Mouse (Mus musculus) MEL (cell line): ENCODE results near the gene Serinc3. TPM values are rescaled to one million over a fixed set of nuclear protein-coding genes. Genes with fewer than 3 reads are reported as not detected.

Experiments
- DNase-seq: peaks from one replicate; pipeline ENCODE4 v3.0.0; 2011; ENCODE audit warnings: low read depth, low spot score
- H3K27ac ChIP-seq: 2 replicates; pipeline ENCODE4 v1.5.1; 2012; ENCODE audit warnings: low read depth, mild to moderate bottlenecking, control low read depth, low read length, moderate library complexity; ENCODE audit not compliant: control insufficient read depth
- H3K27me3 ChIP-seq, 2 experiments: fragments of 150-350 bp in 1 of 2; sonication (generic) in 1 of 2; 2 replicates each; pipeline ENCODE4 v1.6.1; 2012; ENCODE audit warnings: low read length in 2 of 2, mild to moderate bottlenecking in 2 of 2, improper control_type of control experiment in 1 of 2, moderate library complexity in 1 of 2; ENCODE audit not compliant: insufficient read depth in 2 of 2, control insufficient read depth in 1 of 2
- H3K36me3 ChIP-seq, 2 experiments: 2 replicates each; pipeline ENCODE4 v1.6.1; 2012 to 2014; ENCODE audit warnings: low read length in 2 of 2, improper control_type of control experiment in 1 of 2, inconsistent platforms in 1 of 2, mild to moderate bottlenecking in 1 of 2; ENCODE audit not compliant: insufficient read depth in 2 of 2, control insufficient read depth in 1 of 2
- H3K4me1 ChIP-seq, 2 experiments: fragments of 150-350 bp in 1 of 2; sonication (generic) in 1 of 2; 2 replicates each; pipeline ENCODE4 v1.6.1; 2012; ENCODE audit warnings: low read length in 2 of 2, improper control_type of control experiment in 1 of 2, mild to moderate bottlenecking in 1 of 2; ENCODE audit not compliant: insufficient read depth in 2 of 2, control insufficient read depth in 1 of 2
- H3K4me3 ChIP-seq, 2 experiments: fragments of 150-350 bp in 1 of 2; sonication (generic) in 1 of 2; 2 replicates each; pipeline ENCODE4 v1.5.1; 2012; ENCODE audit warnings: low read depth in 2 of 2, low read length in 2 of 2, mild to moderate bottlenecking in 2 of 2, moderate library complexity in 2 of 2, control low read depth in 1 of 2, improper control_type of control experiment in 1 of 2; ENCODE audit not compliant: control insufficient read depth in 1 of 2, insufficient read depth in 1 of 2
- H3K79me2 ChIP-seq: 2 replicates; pipeline ENCODE4 v1.6.1; 2012; ENCODE audit warnings: mild to moderate bottlenecking, low read length, moderate library complexity; ENCODE audit not compliant: control insufficient read depth, poor library complexity, insufficient read depth
- H3K9ac ChIP-seq: 2 replicates; pipeline ENCODE4 v1.6.1; 2012; ENCODE audit warnings: low read depth, mild to moderate bottlenecking, control low read depth, low read length, moderate library complexity; ENCODE audit not compliant: control insufficient read depth, poor library complexity, severe bottlenecking
- H3K9me3 ChIP-seq: fragments of 150-350 bp; sonication (generic); replicated peaks from 2 replicates; pipeline ENCODE4 v1.6.1; 2012; ENCODE audit warnings: mild to moderate bottlenecking, low read length, improper control_type of control experiment, moderate library complexity; ENCODE audit not compliant: insufficient read depth
- BHLHE40 ChIP-seq: IDR thresholded peaks from 2 replicates; pipeline ENCODE4 v1.6.1; 2012; ENCODE audit warnings: low read depth, mild to moderate bottlenecking, inconsistent platforms, low read length, improper control_type of control experiment, borderline replicate concordance
- CHD1 ChIP-seq: IDR thresholded peaks from 2 replicates; pipeline ENCODE4 v1.6.1; 2012; ENCODE audit warnings: low read depth, mild to moderate bottlenecking, inconsistent platforms, low read length, improper control_type of control experiment
- CHD2 ChIP-seq: IDR thresholded peaks from 2 replicates; pipeline ENCODE4 v1.6.1; 2011; ENCODE audit warnings: low read length, improper control_type of control experiment
- CTCF ChIP-seq, 3 experiments: IDR thresholded peaks in 2 of 3; conservative IDR thresholded peaks in 1 of 3; 2 replicates each; pipeline ENCODE4 v1.5.1; 2011 to 2012; ENCODE audit warnings: low read length in 3 of 3, low read depth in 2 of 3, mild to moderate bottlenecking in 2 of 3, improper control_type of control experiment in 1 of 3, inconsistent platforms in 1 of 3, mixed read lengths in 1 of 3, moderate library complexity in 1 of 3; ENCODE audit not compliant: control insufficient read depth in 1 of 3, insufficient read depth in 1 of 3, poor library complexity in 1 of 3, severe bottlenecking in 1 of 3
- ELF1 ChIP-seq: IDR thresholded peaks from 2 replicates; pipeline ENCODE4 v1.6.1; 2014; ENCODE audit warnings: low read depth, mild to moderate bottlenecking, inconsistent platforms, low read length, improper control_type of control experiment, moderate library complexity
- EP300 ChIP-seq, 2 experiments: IDR thresholded peaks; 2 replicates each; pipeline ENCODE4 v1.6.1; 2011; ENCODE audit warnings: improper control_type of control experiment in 2 of 2, low read length in 2 of 2, low read depth in 1 of 2, mild to moderate bottlenecking in 1 of 2
- ETS1 ChIP-seq: IDR thresholded peaks from 2 replicates; pipeline ENCODE4 v1.6.1; 2012; ENCODE audit warnings: low read depth, mild to moderate bottlenecking, inconsistent platforms, low read length, improper control_type of control experiment, moderate library complexity
- GABPA ChIP-seq: IDR thresholded peaks from 2 replicates; pipeline ENCODE4 v1.6.1; 2012; ENCODE audit warnings: low read depth, mild to moderate bottlenecking, inconsistent platforms, low read length, improper control_type of control experiment, moderate library complexity
- GATA1 ChIP-seq: IDR thresholded peaks from 2 replicates; pipeline ENCODE4 v1.6.1; 2011; ENCODE audit warnings: low read depth, low read length, improper control_type of control experiment
- HCFC1 ChIP-seq: IDR thresholded peaks from 2 replicates; pipeline ENCODE4 v1.6.1; 2012; ENCODE audit warnings: low read depth, mild to moderate bottlenecking, inconsistent platforms, low read length, improper control_type of control experiment, moderate library complexity
- JUND ChIP-seq: IDR thresholded peaks from 2 replicates; pipeline ENCODE4 v1.6.1; 2011; ENCODE audit warnings: low read depth, mild to moderate bottlenecking, improper control_type of control experiment, low read length
- KAT2A ChIP-seq: conservative IDR thresholded peaks from 2 replicates; pipeline ENCODE4 v1.6.1; 2012; ENCODE audit warnings: low read depth, low read length, improper control_type of control experiment, inconsistent platforms
- MAFK ChIP-seq: IDR thresholded peaks from 2 replicates; pipeline ENCODE4 v1.6.1; 2011; ENCODE audit warnings: low read depth, mild to moderate bottlenecking, low read length, improper control_type of control experiment, borderline replicate concordance
- MAX ChIP-seq: IDR thresholded peaks from 2 replicates; pipeline ENCODE4 v1.6.1; 2011; ENCODE audit warnings: low read length, improper control_type of control experiment
- MAZ ChIP-seq: IDR thresholded peaks from 2 replicates; pipeline ENCODE4 v1.6.1; 2012; ENCODE audit warnings: low read depth, mild to moderate bottlenecking, inconsistent platforms, low read length, improper control_type of control experiment
- MEF2A ChIP-seq: IDR thresholded peaks from 2 replicates; pipeline ENCODE4 v1.6.1; 2014; ENCODE audit warnings: low read depth, mild to moderate bottlenecking, inconsistent platforms, low read length, improper control_type of control experiment; ENCODE audit not compliant: poor library complexity, insufficient replicate concordance, severe bottlenecking; ENCODE audit errors: extremely low read depth
- MXI1 ChIP-seq: IDR thresholded peaks from 2 replicates; pipeline ENCODE4 v1.6.1; 2011; ENCODE audit warnings: mild to moderate bottlenecking, low read depth, low read length, improper control_type of control experiment
- MYB ChIP-seq: IDR thresholded peaks from 2 replicates; pipeline ENCODE4 v1.6.1; 2011; ENCODE audit warnings: mild to moderate bottlenecking, low read depth, low read length, improper control_type of control experiment
- MYC ChIP-seq: IDR thresholded peaks from 2 replicates; pipeline ENCODE4 v1.6.1; 2011; ENCODE audit warnings: low read depth, mild to moderate bottlenecking, low read length, improper control_type of control experiment, moderate library complexity
- NELFE ChIP-seq: IDR thresholded peaks from 2 replicates; pipeline ENCODE4 v1.6.1; 2011; ENCODE audit warnings: low read depth, low read length, improper control_type of control experiment
- NRF1 ChIP-seq: IDR thresholded peaks from 2 replicates; pipeline ENCODE4 v1.6.1; 2014; ENCODE audit warnings: low read depth, mild to moderate bottlenecking, inconsistent platforms, low read length, improper control_type of control experiment, moderate library complexity; ENCODE audit not compliant: poor library complexity, insufficient read depth, severe bottlenecking
- POLR2A ChIP-seq, 2 experiments: IDR thresholded peaks; 2 replicates each; pipeline ENCODE4 v1.6.1; 2011 to 2012; ENCODE audit warnings: low read length in 2 of 2, mild to moderate bottlenecking in 2 of 2, control low read depth in 1 of 2, improper control_type of control experiment in 1 of 2, low read depth in 1 of 2, moderate library complexity in 1 of 2; ENCODE audit not compliant: control insufficient read depth in 1 of 2, insufficient read depth in 1 of 2, poor library complexity in 1 of 2
- POLR2AphosphoS2 ChIP-seq: IDR thresholded peaks from 2 replicates; pipeline ENCODE4 v1.6.1; 2011; ENCODE audit warnings: low read length, improper control_type of control experiment
- POLR2AphosphoS5 ChIP-seq: IDR thresholded peaks from 2 replicates; pipeline ENCODE4 v1.6.1; 2012; ENCODE audit warnings: low read depth, borderline replicate concordance, mild to moderate bottlenecking, inconsistent platforms, low read length, moderate library complexity, mixed read lengths
- RAD21 ChIP-seq: IDR thresholded peaks from 2 replicates; pipeline ENCODE4 v1.6.1; 2011; ENCODE audit warnings: mild to moderate bottlenecking, low read depth, low read length, improper control_type of control experiment
- RCOR1 ChIP-seq: IDR thresholded peaks from 2 replicates; pipeline ENCODE4 v1.6.1; 2012; ENCODE audit warnings: low read depth, mild to moderate bottlenecking, inconsistent platforms, low read length, improper control_type of control experiment
- SIN3A ChIP-seq: IDR thresholded peaks from 2 replicates; pipeline ENCODE4 v1.6.1; 2012; ENCODE audit warnings: low read length, improper control_type of control experiment, inconsistent platforms
- SMC3 ChIP-seq: IDR thresholded peaks from 2 replicates; pipeline ENCODE4 v1.6.1; 2011; ENCODE audit warnings: low read depth, low read length, improper control_type of control experiment
- TAL1 ChIP-seq: IDR thresholded peaks from 2 replicates; pipeline ENCODE4 v1.6.1; 2012; ENCODE audit warnings: mild to moderate bottlenecking, inconsistent platforms, low read length, moderate library complexity, mixed read lengths
- TBP ChIP-seq: IDR thresholded peaks from 2 replicates; pipeline ENCODE4 v1.8.0; 2011; ENCODE audit warnings: low read depth, low read length, improper control_type of control experiment
- TCF12 ChIP-seq: IDR thresholded peaks from 2 replicates; pipeline ENCODE4 v1.6.1; 2014; ENCODE audit warnings: low read depth, mild to moderate bottlenecking, inconsistent platforms, low read length, improper control_type of control experiment, moderate library complexity
- UBTF ChIP-seq: IDR thresholded peaks from 2 replicates; pipeline ENCODE4 v1.6.1; 2012; ENCODE audit warnings: low read depth, mild to moderate bottlenecking, inconsistent platforms, low read length, improper control_type of control experiment, moderate library complexity, borderline replicate concordance; ENCODE audit not compliant: insufficient read depth
- USF1 ChIP-seq: IDR thresholded peaks from 2 replicates; pipeline ENCODE4 v1.6.1; 2014; ENCODE audit warnings: low read depth, mild to moderate bottlenecking, inconsistent platforms, low read length, improper control_type of control experiment, moderate library complexity
- USF2 ChIP-seq, 2 experiments: IDR thresholded peaks; 2 replicates each; pipeline ENCODE4 v1.6.1; 2011 to 2012; ENCODE audit warnings: improper control_type of control experiment in 2 of 2, low read length in 2 of 2, borderline replicate concordance in 1 of 2, inconsistent platforms in 1 of 2, low read depth in 1 of 2, mild to moderate bottlenecking in 1 of 2; ENCODE audit not compliant: insufficient read depth in 1 of 2
- ZC3H11A ChIP-seq: IDR thresholded peaks from 2 replicates; pipeline ENCODE4 v1.6.1; 2012; ENCODE audit warnings: low read depth, mild to moderate bottlenecking, inconsistent platforms, low read length, improper control_type of control experiment
- ZKSCAN1 ChIP-seq: IDR thresholded peaks from 2 replicates; pipeline ENCODE4 v1.6.1; 2012; ENCODE audit warnings: low read depth, mild to moderate bottlenecking, inconsistent platforms, low read length, improper control_type of control experiment, moderate library complexity
- ZMIZ1 ChIP-seq: IDR thresholded peaks from 2 replicates; pipeline ENCODE4 v1.6.1; 2012; ENCODE audit warnings: low read depth, mild to moderate bottlenecking, inconsistent platforms, low read length, improper control_type of control experiment, moderate library complexity
- ZNF384 ChIP-seq: IDR thresholded peaks from 2 replicates; pipeline ENCODE4 v1.6.1; 2012; ENCODE audit warnings: low read depth, mild to moderate bottlenecking, inconsistent platforms, low read length, improper control_type of control experiment
- polyA plus RNA-seq, 2 experiments: library from polyadenylated mRNA; stranded (reverse) in 1 of 2; unstranded in 1 of 2; fragments of >175 nt in 1 of 2; fragments of >200 nt in 1 of 2; gene quantifications; 2 replicates each; pipeline versions ENCODE4 v1.2.1 to v1.2.4; 2012; ENCODE audit warnings: low replicate concordance in 2 of 2, low read depth in 1 of 2; ENCODE audit not compliant: insufficient read length in 2 of 2, insufficient read depth in 1 of 2, missing spikeins in 1 of 2
- total RNA-seq: library from RNA; depleted of rRNA; stranded (reverse); fragments of 300-350 nt; gene quantifications from 2 replicates; pipeline ENCODE4 v1.2.3, GENCODE M21; 2012

Serinc3 gene
- total and polyA plus RNA-seq, 3 experiments = 348 to 650 (median 637) TPM

- Histone ChIP-seq H3K4me1 (peaks cover 6 to 42% of the 10 kb centered on the region in 2 experiments; a peak in 3 of 4 replicates), H3K79me2 (peaks cover 36% of the 10 kb centered on the region), H3K27ac (peak overlapping the region; percentile 81), H3K9ac (peak overlapping the region; percentile 95), H3K4me3 (peak overlapping the region; percentile 82 to 89), H3K36me3 (peaks cover 0 to 32% of the 10 kb centered on the region in 2 experiments; a peak in 2 of 4 replicates), H3K27me3 (no peaks in the 10 kb centered on the region), H3K9me3 (no peaks in the 10 kb centered on the region)
- DNase-seq = peak; percentile 91
- TF ChIP-seq CHD2 (no peak), CTCF (IDR thresholded peaks at IDR 0.05 in 2 of 3, conservative IDR thresholded peaks at IDR 0.05 in 1 of 3; ENCODE audit: control insufficient read depth in 1 of 3, insufficient read depth in 1 of 3, low read depth in 2 of 3, low read length in 3 of 3, poor library complexity in 1 of 3, severe bottlenecking in 1 of 3) (no peak), SMC3 (no peak), BHLHE40 (no peak), MYB (no peak), MAX (no peak), USF1 (no peak), POLR2AphosphoS2 (no peak), MEF2A (no peak), USF2 (IDR thresholded peaks at IDR 0.05; ENCODE audit: borderline replicate concordance in 1 of 2, insufficient read depth in 1 of 2, low read depth in 1 of 2, low read length in 2 of 2) (no peak), CHD1 (no peak), MAZ (0 out of 2 replicates have a peak, but pooled peaks have one; percentile 2), HCFC1 (no peak; the same call in 1 of the 2 replicates), ETS1 (no peak), TAL1 (no peak), ELF1 (no peak), GABPA (no peak), NRF1 (peak; percentile 84), NELFE (no peak), ZC3H11A (no peak), KAT2A (no peak), EP300 (IDR thresholded peaks at IDR 0.05; ENCODE audit: low read depth in 1 of 2, low read length in 2 of 2) (no peak), ZMIZ1 (peak; percentile 46; the same call in 1 of the 2 replicates), POLR2A (IDR thresholded peaks at IDR 0.05; ENCODE audit: control insufficient read depth in 1 of 2, insufficient read depth in 1 of 2, low read depth in 1 of 2, low read length in 2 of 2, poor library complexity in 1 of 2) (peak in 1 of 2 experiments; percentile 49; a peak in 2 of 4 replicates), ZNF384 (no peak), TCF12 (no peak), UBTF (no peak), MAFK (no peak), ZKSCAN1 (no peak), RCOR1 (no peak), MYC (peak; percentile 8; the same call in 1 of the 2 replicates), JUND (no peak), POLR2AphosphoS5 (no peak), TBP (peak; percentile 55; the same call in 1 of the 2 replicates), GATA1 (no peak), MXI1 (no peak), RAD21 (no peak), SIN3A (peak; percentile 7; the same call in 1 of the 2 replicates)
These were observed 14.5 kb upstream of the Serinc3 start for GRCm38 (mm10) chr2:163659431-163659830.
